Mouse (Mus musculus): Measurements from ENCODE around the gene Aqp5.

DNA sequence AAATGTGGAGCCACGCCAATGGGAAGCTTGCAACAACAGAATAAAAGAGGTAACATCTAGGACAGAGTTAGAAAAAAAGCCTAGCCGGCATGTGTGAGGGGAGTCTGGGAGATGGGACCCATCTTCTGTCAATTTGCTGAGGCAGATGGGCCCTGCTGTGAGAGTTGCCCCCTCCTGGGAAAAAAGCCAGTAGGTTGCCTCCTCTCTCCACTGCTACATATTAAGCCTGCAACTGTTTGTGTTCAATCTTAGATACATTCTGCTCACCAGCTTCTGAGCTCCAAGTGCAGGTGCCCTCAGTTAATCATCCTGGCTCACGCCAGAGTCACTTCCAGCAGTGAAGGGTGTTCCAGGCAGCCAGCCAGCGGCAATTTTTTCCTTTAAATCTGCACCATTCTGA lies 29.2 kb downstream of the Aqp5 start:
- TF ChIP-seq CTCF (IDR thresholded peaks at IDR 0.05) (no peak), EP300 (IDR thresholded peaks at IDR 0.05) (no peak)

Measured in lung, postnatal 0 days (tissue).